Mouse (Mus musculus) heart, embryonic 16.5 days (tissue): ENCODE data around the gene 9630041A04Rik. TPM values are rescaled to one million over a fixed set of nuclear protein-coding genes. Genes with fewer than 3 reads are reported as not detected.
A peak's percentile ranks its signal among the peaks of the same experiment; 100 is the strongest.

Experiments used
- ATAC-seq: fragments of 200-750 bp; cut with Nextera tagmentation; replicated peaks from 2 replicates; pipeline ENCODE4 v1.8.0; 2017; ENCODE audit warnings: moderate number of reproducible peaks; ENCODE audit not compliant: insufficient read depth, low FRiP score; ENCODE audit errors: extremely low read depth
- H3K27ac ChIP-seq: fragments of 300-500 bp; sonication (generic); 2 replicates; pipeline ENCODE4 v1.5.1; 2014; ENCODE audit warnings: mild to moderate bottlenecking, low read length, control low read depth, moderate library complexity
- H3K27me3 ChIP-seq: fragments of 300-500 bp; sonication (generic); 2 replicates; pipeline ENCODE4 v1.6.1; 2014; ENCODE audit warnings: low read length, mixed read lengths; ENCODE audit not compliant: control insufficient read depth, insufficient read depth
- H3K36me3 ChIP-seq: fragments of 300-500 bp; sonication (generic); 2 replicates; pipeline ENCODE4 v1.6.1; 2014; ENCODE audit not compliant: control insufficient read depth, insufficient read depth
- H3K4me1 ChIP-seq: fragments of 300-500 bp; sonication (generic); 2 replicates; pipeline ENCODE4 v1.6.1; 2014; ENCODE audit warnings: low read length, mixed read lengths; ENCODE audit not compliant: control insufficient read depth, insufficient read depth
- H3K4me2 ChIP-seq: fragments of 300-500 bp; sonication (generic); 2 replicates; pipeline ENCODE4 v1.6.1; 2014; ENCODE audit warnings: low read depth, mild to moderate bottlenecking, control low read depth, low read length
- H3K4me3 ChIP-seq: fragments of 300-500 bp; sonication (generic); 2 replicates; pipeline ENCODE4 v1.5.1; 2014; ENCODE audit warnings: mild to moderate bottlenecking, control low read depth, low read length
- H3K9ac ChIP-seq: fragments of 300-500 bp; sonication (generic); 2 replicates; pipeline ENCODE4 v1.6.1; 2014; ENCODE audit warnings: low read length, control low read depth
- H3K9me3 ChIP-seq: fragments of 300-500 bp; sonication (generic); replicated peaks from 2 replicates; pipeline ENCODE4 v1.6.1; 2016; ENCODE audit warnings: low read length; ENCODE audit not compliant: control insufficient read depth
- whole genome bisulfite sequencing: fragments of 180-500 bp; shearing (Covaris S2); extraction: QIAGEN DNeasy Blood & Tissue Kit; methylation state at CpG from one replicate; pipeline ENCODE4 v1.1.7; 2014; 5-methylcytosine and 5-hydroxymethylcytosine counted together
- polyA plus RNA-seq: library from polyadenylated mRNA; unstranded; fragments of >200 nt; fragmentation: Nextera tagmentation; extraction: Ambion mirVana; gene quantifications from 2 replicates; pipeline ENCODE4 v1.2.1, GENCODE M21; 2015

The 9630041A04Rik gene
- polyA plus RNA-seq, 1 experiment from 2014 or later: not detected

GRCm38 (mm10) chr9:101971806-101972205 is 110.2 kb downstream of the 9630041A04Rik start:
- WGBS: 12% methylated on average over 6 of the region's 6 CpGs
- no peak overlapping the region for H3K4me3 ChIP-seq
- no peaks in the 10 kb centered on the region for H3K27me3 ChIP-seq
- no peak overlapping the region for H3K9ac ChIP-seq
- no peak for ATAC-seq
- H3K27ac ChIP-seq: no peak overlapping the region
- H3K4me1 ChIP-seq: no peaks in the 10 kb centered on the region
- no peaks in the 10 kb centered on the region for H3K36me3 ChIP-seq
- no peaks in the 10 kb centered on the region for H3K9me3 ChIP-seq
- H3K4me2 ChIP-seq: peak overlapping the region; percentile 31; the same call in 1 of the 2 replicates

- H3K9me3 ChIP-seq: no peaks in the 10 kb centered on the region
- no peak overlapping the region for H3K9ac ChIP-seq
- H3K4me2 ChIP-seq: peak overlapping the region; percentile 31
- H3K27ac ChIP-seq: no peak overlapping the region
- H3K27me3 ChIP-seq: no peaks in the 10 kb centered on the region
- WGBS: 52% methylated on average over 8 of the region's 8 CpGs
- H3K36me3 ChIP-seq: no peaks in the 10 kb centered on the region
- H3K4me3 ChIP-seq: no peak overlapping the region
- no peaks in the 10 kb centered on the region for H3K4me1 ChIP-seq
- no peak for ATAC-seq
Observed at GRCm38 (mm10) chr9:101972314-101972713, 110.7 kb downstream of the 9630041A04Rik start.

GRCm38 (mm10) chr9:101976884-101977465 is 115.3 kb downstream of the 9630041A04Rik start:
- Histone ChIP-seq H3K9me3 (no peaks in the 10 kb centered on the region), H3K4me3 (no peak overlapping the region), H3K27me3 (no peaks in the 10 kb centered on the region), H3K4me1 (no peaks in the 10 kb centered on the region), H3K4me2 (no peak overlapping the region), H3K27ac (no peak overlapping the region), H3K9ac (no peak overlapping the region), H3K36me3 (no peaks in the 10 kb centered on the region)
- no peak for ATAC-seq
- WGBS: 79% methylated on average over 4 of the region's 4 CpGs

- no peaks in the 10 kb centered on the region for H3K9me3 ChIP-seq
- no peak overlapping the region for H3K4me2 ChIP-seq
- WGBS: 90% methylated on average over 2 of the region's 2 CpGs
- H3K27me3 ChIP-seq: no peaks in the 10 kb centered on the region
- H3K36me3 ChIP-seq: no peaks in the 10 kb centered on the region
- H3K4me3 ChIP-seq: no peak overlapping the region
- no peaks in the 10 kb centered on the region for H3K4me1 ChIP-seq
- no peak for ATAC-seq
- no peak overlapping the region for H3K27ac ChIP-seq
- no peak overlapping the region for H3K9ac ChIP-seq
Observed at GRCm38 (mm10) chr9:101981161-101981560, 119.5 kb downstream of the 9630041A04Rik start.

GRCm38 (mm10) chr9:101982378-101982777 is 120.7 kb downstream of the 9630041A04Rik start:
- Histone ChIP-seq H3K27me3 (no peaks in the 10 kb centered on the region), H3K27ac (no peak overlapping the region), H3K4me1 (no peaks in the 10 kb centered on the region), H3K4me2 (no peak overlapping the region), H3K9me3 (no peaks in the 10 kb centered on the region), H3K36me3 (no peaks in the 10 kb centered on the region), H3K9ac (no peak overlapping the region), H3K4me3 (no peak overlapping the region)
- ATAC-seq: no peak
- 68% methylated on average over 7 of the region's 7 CpGs for WGBS

GRCm38 (mm10) chr9:101986910-101987309 is 125.3 kb downstream of the 9630041A04Rik start:
- H3K9ac ChIP-seq: no peak overlapping the region
- no peak overlapping the region for H3K4me2 ChIP-seq
- WGBS: 71% methylated on average over 2 of the region's 2 CpGs
- 0 out of 2 replicates have a peak, but pooled peaks cover 3% of the 10 kb centered on the region for H3K9me3 ChIP-seq
- H3K4me1 ChIP-seq: no peaks in the 10 kb centered on the region
- no peaks in the 10 kb centered on the region for H3K36me3 ChIP-seq
- no peak for ATAC-seq
- H3K27me3 ChIP-seq: no peaks in the 10 kb centered on the region
- no peak overlapping the region for H3K4me3 ChIP-seq
- H3K27ac ChIP-seq: no peak overlapping the region

- H3K27ac ChIP-seq: no peak overlapping the region
- H3K4me2 ChIP-seq: no peak overlapping the region
- no peak overlapping the region for H3K9ac ChIP-seq
- H3K27me3 ChIP-seq: peaks cover 7% of the 10 kb centered on the region; the same call in 1 of the 2 replicates
- H3K4me1 ChIP-seq: no peaks in the 10 kb centered on the region
- 0 out of 2 replicates have a peak, but pooled peaks cover 3% of the 10 kb centered on the region for H3K9me3 ChIP-seq
- 82% methylated on average over 6 of the region's 6 CpGs for WGBS
- no peaks in the 10 kb centered on the region for H3K36me3 ChIP-seq
- H3K4me3 ChIP-seq: no peak overlapping the region
- ATAC-seq: no peak
Observed at GRCm38 (mm10) chr9:101990032-101990431, 128.4 kb downstream of the 9630041A04Rik start.

GRCm38 (mm10) chr9:101990836-101991235 is 129.2 kb downstream of the 9630041A04Rik start:
- no peak overlapping the region for H3K27ac ChIP-seq
- H3K36me3 ChIP-seq: no peaks in the 10 kb centered on the region
- peaks cover under 1% of the 10 kb centered on the region; the same call in 1 of the 2 replicates for H3K4me1 ChIP-seq
- peaks cover 7% of the 10 kb centered on the region; the same call in 1 of the 2 replicates for H3K27me3 ChIP-seq
- ATAC-seq: no peak
- H3K4me3 ChIP-seq: no peak overlapping the region
- H3K4me2 ChIP-seq: no peak overlapping the region
- 0 out of 2 replicates have a peak, but pooled peaks cover 3% of the 10 kb centered on the region for H3K9me3 ChIP-seq
- no peak overlapping the region for H3K9ac ChIP-seq
- 80% methylated on average over 12 of the region's 12 CpGs for WGBS
